Mouse (Mus musculus) lung, adult 2 months (tissue): ENCODE results near the gene Plcb3.

Source experiments
- CTCF ChIP-seq: fragments of 200-500 bp; IDR thresholded peaks from 2 replicates; pipeline ENCODE4 v1.5.1; 2011; ENCODE audit warnings: mild to moderate bottlenecking, low read length, control low read depth; ENCODE audit not compliant: insufficient read depth
- POLR2A ChIP-seq: fragments of 200-500 bp; IDR thresholded peaks from 2 replicates; pipeline ENCODE4 v1.6.1; 2011; ENCODE audit warnings: low read depth, mild to moderate bottlenecking, control low read depth, low read length, borderline replicate concordance; ENCODE audit errors: extremely low read depth

DNA sequence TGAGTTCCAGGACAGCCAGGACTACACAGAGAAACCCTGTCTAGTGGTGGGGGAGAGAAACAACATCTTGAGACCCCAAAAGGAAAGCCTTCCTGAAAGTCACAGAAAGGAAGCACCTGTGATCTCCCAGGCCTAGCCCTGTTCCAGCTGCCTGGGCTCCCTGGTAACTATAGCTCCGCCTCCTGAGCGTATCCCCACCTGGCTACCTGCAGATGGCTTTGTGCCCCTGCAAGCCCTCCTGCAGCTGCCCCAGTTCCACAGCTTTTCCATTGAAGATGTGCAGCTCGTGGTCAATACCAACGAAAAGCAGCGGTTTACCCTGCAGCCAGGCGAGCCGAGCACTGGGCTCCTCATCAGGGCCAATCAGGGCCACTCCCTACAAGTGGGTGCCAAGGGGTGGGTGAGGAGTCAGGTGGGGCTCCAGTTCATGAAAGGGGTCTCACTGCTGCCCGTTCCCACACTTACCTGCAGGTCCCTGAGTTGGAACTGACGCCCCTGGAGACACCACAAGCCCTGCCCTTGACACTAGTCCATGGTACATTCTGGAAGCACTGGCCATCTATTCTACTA lies 21.5 kb upstream of the Plcb3 start:
- TF ChIP-seq CTCF (no peak), POLR2A (no peak)
